Mouse (Mus musculus) kidney, adult 2 months (tissue): ENCODE data around the gene Stard13.

ENCODE experiments used
- CTCF ChIP-seq: fragments of 200-500 bp; conservative IDR thresholded peaks from 2 replicates; pipeline ENCODE4 v1.5.1; 2011; ENCODE audit warnings: low read depth, mild to moderate bottlenecking, control low read depth, low read length, moderate library complexity, mixed read lengths; ENCODE audit not compliant: insufficient read depth, insufficient read length
- POLR2A ChIP-seq: fragments of 200-500 bp; IDR thresholded peaks from one replicate; pipeline ENCODE4 v1.6.1; 2011; ENCODE audit warnings: low read depth, low read length, control low read depth

- TF ChIP-seq CTCF (no peak), POLR2A (no peak)
Measured at GRCm38 (mm10) chr5:151069569-151069968, 164.1 kb downstream of the Stard13 start.
